Mouse (Mus musculus) liver, adult (tissue): ENCODE measurements at regions not wholly inside any gene's neighbourhood (a gene's known extent, or its start where the extent isn't known, plus 50 kb on each side); places are given as distances from the start of the nearest gene placed in this dataset.

Experiments
- GATA4 ChIP-seq: IDR thresholded peaks from 2 replicates; pipeline ENCODE4 v1.6.1; 2014; ENCODE audit warnings: mild to moderate bottlenecking, low read length; ENCODE audit not compliant: insufficient replicate concordance

DNA sequence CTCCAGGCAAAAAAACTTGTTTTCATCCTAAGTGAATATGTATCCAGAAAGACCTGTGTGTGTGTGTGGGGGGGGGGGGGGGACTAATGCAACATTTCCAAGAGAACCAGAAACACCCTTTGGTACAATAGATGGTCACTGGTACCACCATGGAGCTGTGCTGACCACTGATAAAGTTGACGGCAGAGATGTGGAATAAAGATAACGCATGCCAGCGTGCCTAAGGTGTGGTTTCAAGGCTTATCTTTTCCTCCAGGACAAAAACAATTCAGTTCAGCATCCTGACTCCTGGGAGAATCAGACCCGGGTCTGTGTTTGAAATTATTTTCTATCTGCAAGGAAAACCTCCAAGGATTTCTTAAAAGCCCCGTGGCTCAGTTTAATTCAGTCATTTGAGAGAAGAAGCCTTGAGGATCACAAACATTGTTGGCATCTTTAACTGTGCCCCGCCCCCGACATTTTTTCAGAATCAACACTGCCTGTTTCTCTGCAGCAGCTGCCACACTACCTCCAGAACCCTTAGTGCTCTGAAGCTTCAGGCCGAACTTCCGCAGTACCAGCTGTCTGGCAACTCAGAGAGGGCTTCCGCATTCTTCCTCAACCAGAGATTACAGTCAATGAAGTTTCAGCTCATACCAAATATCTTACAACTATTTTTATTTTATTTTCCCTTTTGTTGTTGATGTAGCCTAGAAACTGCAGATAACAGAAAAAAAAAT lies 118.5 kb upstream of the Gm10306 start:
- TF ChIP-seq GATA4 = no peak

DNA sequence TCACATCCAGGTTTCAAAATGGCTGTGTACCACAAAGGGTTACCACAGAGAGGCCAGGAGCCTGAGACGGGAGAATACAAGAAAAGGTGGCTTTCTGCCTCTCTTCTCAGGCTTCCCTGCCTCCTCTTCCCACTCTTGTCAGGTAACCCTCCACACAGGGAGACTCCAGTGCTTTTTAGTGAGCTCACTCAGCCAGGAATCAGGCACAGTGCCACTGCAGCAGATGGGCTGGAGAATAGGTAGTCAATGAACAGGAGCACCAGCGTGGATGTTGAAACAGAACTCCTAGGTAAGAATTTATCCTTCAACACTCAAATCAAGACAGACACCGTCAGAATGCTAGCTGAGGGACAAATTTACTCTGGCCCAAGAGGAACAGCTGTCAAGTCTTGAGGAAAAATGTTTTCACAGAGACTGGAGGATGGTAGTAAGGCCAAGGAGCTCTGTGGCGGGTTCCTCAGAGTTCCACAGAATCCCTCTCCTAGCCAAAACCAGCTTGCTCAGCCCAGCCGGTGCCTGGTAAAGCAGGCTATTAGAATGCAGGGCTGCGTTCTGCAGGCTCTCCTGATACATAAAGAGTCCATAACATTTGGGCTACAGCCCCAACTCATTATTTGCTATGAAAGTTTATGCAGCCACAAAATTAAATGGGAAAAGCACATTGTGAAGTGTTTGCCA lies 117.0 kb upstream of the Gm10306 start:
- TF ChIP-seq GATA4 = no peak

DNA sequence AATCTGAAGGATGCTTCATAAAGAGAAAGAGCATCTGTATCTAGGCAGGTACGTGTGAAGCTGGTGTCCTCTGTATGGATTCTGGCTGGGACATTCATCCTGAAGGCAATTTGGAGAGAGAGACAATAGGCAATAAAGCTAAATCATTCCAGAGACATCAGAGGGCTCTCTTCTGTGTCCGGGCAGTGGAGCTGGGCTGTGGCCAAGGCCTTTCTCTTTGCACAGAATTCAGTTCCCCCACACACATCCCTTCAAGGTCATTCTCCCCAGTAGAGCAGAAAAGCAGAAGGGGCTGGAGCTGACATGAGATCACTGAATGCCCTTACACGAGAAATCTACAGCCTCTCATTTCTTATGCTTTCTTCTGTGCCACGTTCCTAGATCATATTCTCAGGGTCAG lies 109.7 kb upstream of the Gm10306 start:
- no peak for TF ChIP-seq GATA4
